ENCODE assay signal across 12 mouse cellular contexts in genomic region chr13:29759691-29760467, GRCm38 (mm10).
DNase-seq lines count a peak whose midpoint lies in the region; ATAC-seq and TF ChIP-seq lines count a peak whose summit lies in the region.
"Had no signal": no experiment of that assay in that cellular context is flagged by ENCODE, and none has a peak within 500 bp of the region (broad histone marks: within the 10 kb centered on the region; RNA-seq: fewer than 3 reads in every experiment).

No protein-coding gene starts in this region.

- intact Hi-C loops in heart, adult 2 months (cut with DNase I) = no loop called here
- intact Hi-C loops in left cerebral cortex, postnatal 36 days (cut with DNase I) = no loop called here

- H3K27me3 ChIP-seq in liver, postnatal 0 days (ENCODE audit: insufficient read depth, low read length) = no peaks in the 10 kb centered on the region
- no peaks in the 10 kb centered on the region for H3K27me3 ChIP-seq in liver, embryonic 12.5 days (replicated peaks)
- no peaks in the 10 kb centered on the region for H3K27me3 ChIP-seq in hindbrain, embryonic 12.5 days
- no peaks in the 10 kb centered on the region for H3K27me3 ChIP-seq in stomach, embryonic 15.5 days (replicated peaks)
- H3K27me3 ChIP-seq in kidney, embryonic 16.5 days (ENCODE audit: insufficient read depth, low read length) = no peaks in the 10 kb centered on the region
- H3K27me3 ChIP-seq in heart, adult 2 months (ENCODE audit: control insufficient read depth, insufficient read depth, low read length) = no peaks in the 10 kb centered on the region
- H3K27me3 ChIP-seq: liver, embryonic 15.5 days had no signal

- H3K4me3 ChIP-seq in liver, postnatal 0 days (ENCODE audit: low read depth, low read length) = no peak overlapping the region
- no peak overlapping the region for H3K4me3 ChIP-seq in liver, embryonic 12.5 days
- H3K4me3 ChIP-seq in hindbrain, embryonic 12.5 days = no peak overlapping the region
- no peak overlapping the region for H3K4me3 ChIP-seq in stomach, embryonic 15.5 days (replicated peaks)
- no peak overlapping the region for H3K4me3 ChIP-seq in kidney, embryonic 16.5 days (ENCODE audit: low read length)
- no peak overlapping the region for H3K4me3 ChIP-seq in heart, adult 2 months
- H3K4me3 ChIP-seq: liver, embryonic 15.5 days had no signal

- no peaks in the 10 kb centered on the region for H3K9me3 ChIP-seq in liver, postnatal 0 days (ENCODE audit: low read length)
- H3K9me3 ChIP-seq in liver, embryonic 12.5 days (replicated peaks) = no peaks in the 10 kb centered on the region
- no peaks in the 10 kb centered on the region for H3K9me3 ChIP-seq in hindbrain, embryonic 12.5 days (replicated peaks)
- H3K9me3 ChIP-seq in stomach, embryonic 15.5 days = no peaks in the 10 kb centered on the region
- no peaks in the 10 kb centered on the region for H3K9me3 ChIP-seq in kidney, embryonic 16.5 days (ENCODE audit: low read length)
- H3K9me3 ChIP-seq: liver, embryonic 15.5 days had no signal

- peaks cover 13% of the 10 kb centered on the region for H3K4me1 ChIP-seq in liver, postnatal 0 days (ENCODE audit: insufficient read depth)
- peaks cover 34% of the 10 kb centered on the region for H3K4me1 ChIP-seq in liver, embryonic 12.5 days
- peaks cover 17% of the 10 kb centered on the region for H3K4me1 ChIP-seq in hindbrain, embryonic 12.5 days
- H3K4me1 ChIP-seq in stomach, embryonic 15.5 days = peaks cover 3% of the 10 kb centered on the region; the same call in 1 of the 2 replicates
- H3K4me1 ChIP-seq in kidney, embryonic 16.5 days (ENCODE audit: insufficient read depth, low read length) = peaks cover 11% of the 10 kb centered on the region; the same call in 1 of the 2 replicates
- no peaks in the 10 kb centered on the region for H3K4me1 ChIP-seq in heart, adult 2 months (ENCODE audit: control insufficient read depth, insufficient read depth, low read length)

- no peak for ATAC-seq in liver, postnatal 0 days
- no peak for ATAC-seq in liver, embryonic 12.5 days
- ATAC-seq in hindbrain, embryonic 12.5 days (ENCODE audit: low FRiP score) = no peak
- ATAC-seq in stomach, embryonic 15.5 days (ENCODE audit: insufficient read depth, low FRiP score, low read depth) = no peak
- no peak for ATAC-seq in kidney, embryonic 16.5 days (ENCODE audit: low FRiP score, low TSS enrichment)

- no peak for TF ChIP-seq EP300 in liver, postnatal 0 days (IDR thresholded peaks at IDR 0.05; ENCODE audit: low read depth)
- no peak for TF ChIP-seq EP300 in heart, adult 2 months (IDR thresholded peaks at IDR 0.05; ENCODE audit: insufficient read depth, low read depth, low read length)

- no peak overlapping the region for H3K9ac ChIP-seq in liver, postnatal 0 days (replicated peaks)
- H3K9ac ChIP-seq in liver, embryonic 12.5 days = no peak overlapping the region
- H3K9ac ChIP-seq in hindbrain, embryonic 12.5 days = no peak overlapping the region
- H3K9ac ChIP-seq in stomach, embryonic 15.5 days = no peak overlapping the region
- no peak overlapping the region for H3K9ac ChIP-seq in kidney, embryonic 16.5 days (replicated peaks; ENCODE audit: low read length)
- H3K9ac ChIP-seq in heart, adult 2 months (ENCODE audit: low read depth, low read length) = no peak overlapping the region
- H3K9ac ChIP-seq: liver, embryonic 15.5 days had no signal

- 69% methylated on average over 5 of the region's 5 CpGs for WGBS in liver, postnatal 0 days (ENCODE audit: insufficient replicate concordance)
- 65% methylated on average over 5 of the region's 5 CpGs for WGBS in liver, embryonic 12.5 days (ENCODE audit: insufficient replicate concordance)
- WGBS in hindbrain, embryonic 12.5 days = 69% methylated on average over 5 of the region's 5 CpGs
- WGBS in stomach, embryonic 15.5 days = 77% methylated on average over 5 of the region's 5 CpGs
- 79% methylated on average over 5 of the region's 5 CpGs for WGBS in kidney, embryonic 16.5 days
- WGBS in heart, adult 2 months = 86% methylated on average over 5 of the region's 5 CpGs

- H3K36me3 ChIP-seq in liver, postnatal 0 days (replicated peaks; ENCODE audit: insufficient read depth, low read length) = no peaks in the 10 kb centered on the region
- H3K36me3 ChIP-seq in liver, embryonic 12.5 days = no peaks in the 10 kb centered on the region
- H3K36me3 ChIP-seq in hindbrain, embryonic 12.5 days = no peaks in the 10 kb centered on the region
- no peaks in the 10 kb centered on the region for H3K36me3 ChIP-seq in stomach, embryonic 15.5 days
- H3K36me3 ChIP-seq in kidney, embryonic 16.5 days (ENCODE audit: insufficient read depth, low read length) = no peaks in the 10 kb centered on the region
- H3K36me3 ChIP-seq in heart, adult 2 months (ENCODE audit: control insufficient read depth, insufficient read depth, low read length) = peaks cover 2% of the 10 kb centered on the region
- H3K36me3 ChIP-seq: liver, embryonic 15.5 days had no signal

- peak overlapping the region; percentile 42 for H3K27ac ChIP-seq in liver, postnatal 0 days (ENCODE audit: low read depth)
- no peak overlapping the region for H3K27ac ChIP-seq in liver, embryonic 12.5 days
- 0 out of 2 replicates have a peak overlapping the region, but pooled peaks have one; percentile 31 for H3K27ac ChIP-seq in hindbrain, embryonic 12.5 days
- H3K27ac ChIP-seq in stomach, embryonic 15.5 days = peak overlapping the region; percentile 35; the same call in 1 of the 2 replicates
- no peak overlapping the region for H3K27ac ChIP-seq in kidney, embryonic 16.5 days (ENCODE audit: low read length)
- H3K27ac ChIP-seq in heart, adult 2 months = no peak overlapping the region
- H3K27ac ChIP-seq: liver, embryonic 15.5 days had no signal

- H3K4me2 ChIP-seq in liver, postnatal 0 days (ENCODE audit: low read depth, low read length) = no peak overlapping the region
- H3K4me2 ChIP-seq in liver, embryonic 12.5 days = no peak overlapping the region
- H3K4me2 ChIP-seq in hindbrain, embryonic 12.5 days (replicated peaks) = no peak overlapping the region
- no peak overlapping the region for H3K4me2 ChIP-seq in stomach, embryonic 15.5 days
- no peak overlapping the region for H3K4me2 ChIP-seq in kidney, embryonic 16.5 days (replicated peaks; ENCODE audit: low read depth, low read length)
- H3K4me2 ChIP-seq: liver, embryonic 15.5 days had no signal

- H3K79me2 ChIP-seq in heart, adult 2 months (replicated peaks; ENCODE audit: control insufficient read depth, insufficient read depth, low read length) = no peaks in the 10 kb centered on the region

- no peak for TF ChIP-seq CTCF in liver, postnatal 0 days (IDR thresholded peaks at IDR 0.05; ENCODE audit: low read depth)
- TF ChIP-seq CTCF in heart, adult 2 months (IDR thresholded peaks at IDR 0.05) = no peak

- no peak for DNase-seq in liver, postnatal 0 days
- DNase-seq in cerebellum, postnatal 10 days = peak; percentile 82 to 85
- DNase-seq in heart, adult 2 months = no peak
- DNase-seq in left cerebral cortex, postnatal 36 days (ENCODE audit: low spot score in 2 of 2) = no peak
- DNase-seq: kidney, adult 9 months; right cerebral cortex, adult 18-20 months; thymus, adult 18-20 months had no signal

- TF ChIP-seq POLR2A in heart, adult 2 months (IDR thresholded peaks at IDR 0.05; ENCODE audit: insufficient read depth, low read depth, low read length) = no peak

Comparison
In these comparisons a context has a peak if more than half of its experiments do, and no peak if none do; other contexts are left out.
1. H3K27ac ChIP-seq: peak in liver, postnatal 0 days (single experiment), hindbrain, embryonic 12.5 days (single experiment) and stomach, embryonic 15.5 days (single experiment); none in liver, embryonic 12.5 days (single experiment), kidney, embryonic 16.5 days (single experiment) and heart, adult 2 months (single experiment).
2. DNase-seq: peak in cerebellum, postnatal 10 days (2 of 2); none in liver, postnatal 0 days (single experiment), heart, adult 2 months (0 of 2) and left cerebral cortex, postnatal 36 days (0 of 2).